8 mouse cellular contexts compared by ENCODE assay signal in the genomic region with DNA sequence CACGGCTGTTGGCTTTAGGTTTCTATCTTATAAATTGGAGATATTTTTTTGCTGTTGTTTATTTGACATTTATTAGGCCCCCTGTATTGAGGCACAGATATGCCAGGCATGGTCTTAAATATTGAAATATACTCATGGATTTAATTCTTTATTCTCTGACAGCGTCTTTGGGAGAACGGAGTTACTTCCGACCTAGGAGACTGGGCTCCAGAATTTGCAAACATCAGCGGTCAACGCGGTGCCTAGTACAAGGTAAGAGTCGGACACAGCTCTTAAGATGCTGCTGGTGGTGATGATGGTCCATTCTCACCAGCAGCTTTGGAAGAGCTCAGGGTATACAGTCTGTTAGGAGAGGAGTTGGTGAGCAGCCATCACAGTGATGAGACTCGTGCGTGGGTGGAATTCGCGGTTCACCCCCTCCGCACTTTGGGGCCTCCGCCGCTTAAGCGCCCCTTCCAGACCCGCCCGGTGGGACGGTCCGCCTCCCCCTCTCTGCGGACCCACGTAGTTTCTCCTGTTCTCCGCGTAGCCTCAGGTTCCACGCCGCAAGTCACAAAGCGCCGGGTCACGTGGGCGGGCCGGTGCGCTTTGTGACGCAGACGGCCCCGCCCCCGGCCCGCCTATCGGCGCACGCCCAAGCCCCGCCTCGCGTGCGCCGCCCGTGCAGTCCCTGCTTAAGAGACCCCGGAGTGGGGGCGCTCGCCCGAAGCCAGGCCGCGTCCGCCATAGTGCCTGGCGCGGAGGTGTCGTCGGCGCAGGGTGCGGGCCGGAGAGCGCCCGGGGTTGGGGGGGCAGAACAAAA. TPM values are rescaled to one million over a fixed set of nuclear protein-coding genes. Genes with fewer than 3 reads are reported as not detected.
DNase-seq lines count a peak whose midpoint lies in the region; ATAC-seq and TF ChIP-seq lines count a peak whose summit lies in the region.

No protein-coding gene starts in this region.

- peak; percentile 60 for TF ChIP-seq POLR2A in cortical plate, adult 2 months (IDR thresholded peaks at IDR 0.05; ENCODE audit: extremely low read depth, insufficient read depth, low read length)

- peaks cover 4% of the 10 kb centered on the region for H3K4me1 ChIP-seq in cortical plate, adult 2 months (ENCODE audit: control insufficient read depth, insufficient read depth, low read length)

- peak overlapping the region; percentile 93 for H3K27ac ChIP-seq in cortical plate, adult 2 months (ENCODE audit: insufficient read depth, low read length)

- no peak for TF ChIP-seq CTCF in cortical plate, adult 2 months (IDR thresholded peaks at IDR 0.05; ENCODE audit: extremely low read depth, insufficient read depth, low read length)

- ATAC-seq in activated CD4-positive, CD25-positive, alpha-beta regulatory T cell, adult 4 months, result peak; percentile 87
- ATAC-seq in inflammation-experienced regulatory T-cells, adult 6 months, result peak; percentile 85
- peak; percentile 88 for ATAC-seq in megakaryocyte-erythroid progenitor cell, adult 5-6 weeks (replicated peaks; ENCODE audit: low FRiP score, low TSS enrichment, poor library complexity, severe bottlenecking)

- intact Hi-C loops in left cerebral cortex, postnatal 10 days (cut with DNase I), result no loop called here

- peak overlapping the region; percentile 65 for H3K4me3 ChIP-seq in cortical plate, adult 2 months (ENCODE audit: insufficient read depth, low read length)

- peak; percentile 95 for DNase-seq in gastrocnemius, postnatal 10 days
- DNase-seq in left cerebral cortex, postnatal 10 days (ENCODE audit: extremely low spot score in 1 of 2, low spot score in 2 of 2), result peak; percentile 88 to 97
- DNase-seq in right cerebral cortex, postnatal 25 days, result peak; percentile 94
- peak; percentile 92 for DNase-seq in urinary bladder, postnatal 4 days (ENCODE audit: low spot score in 2 of 2)

RNA-seq across cellular contexts. Expression of gene Rbbp6, which starts 3.9 kb away (rescaled TPM):
- polyA plus RNA-seq in activated CD4-positive, CD25-positive, alpha-beta regulatory T cell, adult 4 months (2017; shearing (Covaris generic)), result 10 to 100 TPM; 47.7 to 47.8 TPM
- 51.5 and 51.7 TPM in 2 replicates for polyA plus RNA-seq in cortical plate, adult 2 months (2012; rRNA removed)
- 10 to 100 TPM; 31.4 to 38.8 TPM for total RNA-seq in gastrocnemius, postnatal 10 days (2021)
- polyA plus RNA-seq in inflammation-experienced regulatory T-cells, adult 6 months (2017; shearing (Covaris generic)), result 10 to 100 TPM; 33.9 to 66.1 (median 58.2) TPM
- total RNA-seq in left cerebral cortex, postnatal 10 days (2021), result 10 to 100 TPM; 62.5 to 68.6 TPM
- total RNA-seq in megakaryocyte-erythroid progenitor cell, adult 5-6 weeks (2014; fragmentation: Nextera tagmentation), result 120 and 143 TPM in 2 replicates
- 89.7 and 95.3 TPM in 2 replicates for total RNA-seq in megakaryocyte-erythroid progenitor cell, adult 5-6 weeks (2017)

Comparison
In these comparisons a context has a peak if more than half of its experiments do, and no peak if none do; other contexts are left out.
1. Peak in every context shown above with its lines: DNase-seq, ATAC-seq, H3K4me3 ChIP-seq and H3K27ac ChIP-seq.